Mouse (Mus musculus) layer of hippocampus, postnatal 36 days (tissue): ENCODE results near the gene Surf2. TPM values are rescaled to one million over a fixed set of nuclear protein-coding genes. Genes with fewer than 3 reads are reported as not detected.
A peak's percentile ranks its signal among the peaks of the same experiment; 100 is the strongest.

Experiments
- DNase-seq, 2 experiments: peaks; one replicate each; pipeline ENCODE4 v3.0.0; 2022
- total RNA-seq, 2 experiments: library from RNA; stranded (reverse); gene quantifications; 2 replicates each; pipeline ENCODE4 v1.2.3; 2021

Gene Surf2
- total RNA-seq, 2 experiments from 2014 or later = 34.4 to 34.5 TPM

DNA sequence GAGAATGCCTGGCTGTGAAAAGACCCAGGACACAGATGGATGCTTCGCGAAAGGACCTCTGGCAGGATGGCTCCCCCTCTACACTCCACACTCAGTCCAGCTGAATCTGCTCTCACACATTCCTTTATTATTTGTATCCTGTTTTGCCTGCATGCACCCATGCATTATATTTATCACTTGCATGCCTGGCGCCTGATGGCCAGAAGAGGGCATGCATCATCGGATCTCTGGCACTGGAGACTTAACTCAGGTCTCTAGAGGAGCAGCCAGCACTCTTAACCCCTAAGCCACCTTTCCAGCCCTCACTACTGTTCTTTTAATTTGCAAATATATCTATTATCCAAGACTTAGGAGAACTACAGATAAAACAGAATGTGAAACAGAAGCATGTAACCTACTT, 44.6 kb downstream of the Surf2 start:
- no peak for DNase-seq

DNA sequence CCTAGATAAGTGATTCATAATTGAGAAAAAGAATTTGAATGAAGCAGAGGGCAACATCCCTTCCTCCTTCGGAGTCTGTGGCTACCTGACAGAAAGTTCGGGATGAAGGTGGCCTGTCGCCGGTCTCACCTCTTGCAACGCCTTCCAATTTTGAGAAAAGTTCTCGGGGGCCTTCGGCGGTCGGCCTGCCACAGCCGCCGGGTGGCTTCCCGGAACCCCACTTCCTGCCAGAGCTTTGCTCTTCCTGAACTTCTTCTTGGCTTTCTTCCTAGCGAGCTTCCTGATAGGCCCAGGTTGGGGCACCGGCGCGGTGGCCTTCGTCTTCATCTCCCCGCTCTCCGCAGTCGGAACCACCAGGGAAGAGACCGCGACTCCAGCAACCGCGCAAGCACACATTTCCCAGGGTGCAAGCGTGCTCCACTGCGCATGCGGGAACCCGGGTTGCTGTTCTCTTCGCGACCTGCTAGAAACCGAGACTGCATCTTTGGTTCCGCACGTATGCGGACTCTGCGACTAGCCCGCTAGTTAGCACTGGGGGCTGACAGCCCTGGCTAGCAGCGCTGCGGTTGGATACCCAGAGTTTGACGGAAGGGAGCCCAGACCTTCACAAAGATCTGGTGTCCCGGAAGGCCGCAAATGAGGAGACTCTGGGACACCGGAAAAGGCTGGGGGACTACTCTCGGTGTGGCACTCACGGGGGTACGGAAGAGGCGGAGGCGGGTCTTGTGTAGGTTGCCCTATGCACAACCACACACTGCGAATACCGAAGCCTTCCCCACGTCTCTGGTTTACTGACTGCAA, 48.0 kb downstream of the Surf2 start, which contains the start of gene Rexo4:
Gene Rexo4, minus strand, starts transcription at position 464 of the 801 bp plus-strand sequence.
- peak; percentile 93 to 94 for DNase-seq

DNA sequence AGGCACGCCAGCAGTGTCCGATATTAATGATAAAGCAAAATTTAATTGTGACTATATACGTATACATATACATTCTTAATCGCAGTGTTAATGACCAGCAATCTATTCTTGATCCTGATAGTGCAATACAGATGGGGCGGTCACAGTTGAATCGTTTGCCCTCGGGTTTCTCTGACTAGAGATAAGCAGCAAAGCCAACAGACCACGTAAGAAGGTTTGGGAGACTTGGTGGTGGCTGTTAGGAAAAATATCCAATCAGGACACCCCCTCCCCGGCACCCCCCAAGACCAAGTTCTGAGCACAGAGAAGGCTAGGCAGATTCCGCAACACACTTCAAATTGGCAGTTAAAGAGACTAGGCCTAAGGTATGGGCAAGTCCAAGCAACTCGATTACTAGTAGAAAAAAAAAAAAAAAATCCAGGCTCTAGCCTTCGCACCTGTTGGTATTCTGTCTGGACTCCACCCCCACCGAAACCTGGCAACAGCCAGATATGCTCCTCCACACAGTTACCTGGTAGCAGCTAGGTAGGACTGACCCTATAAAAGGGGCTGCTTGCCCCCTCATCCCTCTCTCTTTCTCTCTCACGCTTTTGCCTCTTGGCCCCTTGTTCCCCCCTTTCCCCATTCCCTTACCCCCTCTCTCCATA, 48.7 kb downstream of the Surf2 start:
- no peak for DNase-seq

DNA sequence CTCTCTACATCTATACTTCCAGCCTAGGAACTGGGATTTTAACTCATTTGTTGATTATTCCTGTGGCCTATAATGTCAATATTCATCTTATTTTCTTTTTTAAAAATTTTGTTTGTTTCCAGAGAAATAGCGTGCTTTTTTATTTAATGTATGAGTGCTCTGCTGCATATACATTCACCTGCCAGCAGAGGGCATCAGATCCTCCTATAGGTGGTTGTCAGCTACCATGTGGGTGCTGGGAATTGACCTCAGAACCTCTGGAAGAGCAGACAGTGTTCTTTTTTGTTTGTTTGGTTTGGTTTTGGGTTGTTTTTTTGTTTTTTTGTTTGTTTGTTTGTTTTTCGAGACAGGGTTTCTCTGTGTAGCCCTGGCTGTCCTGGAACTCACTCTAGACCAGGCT, 51.1 kb downstream of the Surf2 start:
- DNase-seq = no peak

Other genes with a start within 250 kb of the Surf2 start
- not detected for gene Lcn4, start 245.1 kb upstream of the Surf2 start, total RNA-seq
- gene Abo, start 51.4 kb upstream of the Surf2 start, total RNA-seq = not detected
- gene Surf6, start 13.5 kb upstream of the Surf2 start, total RNA-seq = 10 to 100 TPM; 24.5 to 25.6 TPM
- gene Med22, start 5.7 kb upstream of the Surf2 start, total RNA-seq = 10 to 100 TPM; 47.8 to 52.6 TPM
- 100 to 1,000 TPM; 242 to 247 TPM for gene Rpl7a, start 5.6 kb upstream of the Surf2 start, total RNA-seq
- gene Surf1, start 163 bp downstream of the Surf2 start, total RNA-seq = 10 to 100 TPM; 93.3 to 97.0 TPM
- 10 to 100 TPM; 59.0 to 59.6 TPM for gene Surf4, start 17.6 kb downstream of the Surf2 start, total RNA-seq
- under 1 TPM in 1 of 2 experiments, not detected in 1; 0.46 TPM for gene Stkld1, start 17.7 kb downstream of the Surf2 start, total RNA-seq
- gene Rexo4, start 48.0 kb downstream of the Surf2 start, total RNA-seq = 10 to 100 TPM; 64.8 to 74.5 TPM
- gene Adamts13, start 57.0 kb downstream of the Surf2 start, total RNA-seq = 1 to 10 TPM in 1 of 2 experiments, under 1 TPM in 1; 0.71 to 1.7 TPM
- 10 to 100 TPM; 42.8 to 46.6 TPM for gene Cacfd1, start 93.6 kb downstream of the Surf2 start, total RNA-seq
- gene Slc2a6, start 111.6 kb downstream of the Surf2 start, total RNA-seq = 10 to 100 TPM; 40.1 to 44.9 TPM
- gene Mymk, start 155.8 kb downstream of the Surf2 start, total RNA-seq = under 1 TPM; 0.46 to 0.77 TPM
- 10 to 100 TPM; 10.5 to 12.3 TPM for gene Adamtsl2, start 163.0 kb downstream of the Surf2 start, total RNA-seq
- gene Fam163b, start 226.1 kb downstream of the Surf2 start, total RNA-seq = 100 to 1,000 TPM; 107 to 130 TPM
- gene Dbh, start 248.9 kb downstream of the Surf2 start, total RNA-seq = under 1 TPM; 0.25 to 0.48 TPM